Mouse (Mus musculus): ENCODE measurements around the gene Ccdc155. TPM values are rescaled to one million over a fixed set of nuclear protein-coding genes. Genes with fewer than 3 reads are reported as not detected.
A peak's percentile ranks its signal among the peaks of the same experiment; 100 is the strongest.

Ccdc155 gene
- total RNA-seq (2014; rRNA removed) (not detected in 2 replicates), polyA plus RNA-seq (2012; rRNA removed) (not detected in 2 replicates)

GRCm38 (mm10) chr7:45204380-45205143 lies at the start of gene Ccdc155:
Ccdc155 (minus strand) TSS chr7:45204892.
- Histone ChIP-seq H3K27ac (replicated peaks; ENCODE audit: insufficient read depth, low read depth, low read length) (no peak within 1 kb of the TSS), H3K79me2 (ENCODE audit: control insufficient read depth, insufficient read depth, low read length) (no peaks in the 10 kb centered on the region), H3K9ac (ENCODE audit: low read depth, low read length) (no peak within 1 kb of the TSS), H3K4me1 (ENCODE audit: control insufficient read depth, insufficient read depth, low read length) (no peaks in the 10 kb centered on the region), H3K36me3 (ENCODE audit: control insufficient read depth, insufficient read depth, low read length) (no peaks in the 10 kb centered on the region), H3K27me3 (ENCODE audit: control insufficient read depth, insufficient read depth, low read length) (no peaks in the 10 kb centered on the region), H3K4me3 (ENCODE audit: insufficient read depth, low read depth, low read length) (peak within 1 kb of the TSS; percentile 22; the same call in 1 of the 2 replicates)
- 10% methylated on average over 44 of the region's 44 CpGs for WGBS
- DNase-seq (ENCODE audit: extremely low read depth, low read depth, low spot score): peak; percentile 61
- TF ChIP-seq CTCF (IDR thresholded peaks at IDR 0.05; ENCODE audit: low read depth, low read length) (no peak), POLR2A (IDR thresholded peaks at IDR 0.05; ENCODE audit: extremely low read depth, insufficient read depth, low read length) (no peak)

GRCm38 (mm10) chr7:45253806-45254205 lies 49.1 kb upstream of the Ccdc155 start:
- Histone ChIP-seq H3K79me2 (ENCODE audit: control insufficient read depth, insufficient read depth, low read length) (no peaks in the 10 kb centered on the region), H3K9ac (ENCODE audit: low read depth, low read length) (no peak overlapping the region), H3K4me1 (ENCODE audit: control insufficient read depth, insufficient read depth, low read length) (no peaks in the 10 kb centered on the region), H3K27ac (replicated peaks; ENCODE audit: insufficient read depth, low read depth, low read length) (no peak overlapping the region), H3K27me3 (ENCODE audit: control insufficient read depth, insufficient read depth, low read length) (no peaks in the 10 kb centered on the region), H3K4me3 (ENCODE audit: insufficient read depth, low read depth, low read length) (no peak overlapping the region), H3K36me3 (ENCODE audit: control insufficient read depth, insufficient read depth, low read length) (no peaks in the 10 kb centered on the region)
- TF ChIP-seq CTCF (IDR thresholded peaks at IDR 0.05; ENCODE audit: low read depth, low read length) (no peak), POLR2A (IDR thresholded peaks at IDR 0.05; ENCODE audit: extremely low read depth, insufficient read depth, low read length) (no peak)
- 90% methylated on average over 8 of the region's 8 CpGs for WGBS
- no peak for DNase-seq (ENCODE audit: extremely low read depth, low read depth, low spot score)

GRCm38 (mm10) chr7:45247666-45248065 lies 43.0 kb upstream of the Ccdc155 start:
- H3K27me3 ChIP-seq (ENCODE audit: control insufficient read depth, insufficient read depth, low read length): no peaks in the 10 kb centered on the region
- H3K27ac ChIP-seq (replicated peaks; ENCODE audit: insufficient read depth, low read depth, low read length): no peak overlapping the region
- TF ChIP-seq POLR2A (IDR thresholded peaks at IDR 0.05; ENCODE audit: extremely low read depth, insufficient read depth, low read length): no peak
- TF ChIP-seq CTCF (IDR thresholded peaks at IDR 0.05; ENCODE audit: low read depth, low read length): no peak
- WGBS: 34% methylated on average over 3 of the region's 3 CpGs
- H3K36me3 ChIP-seq (ENCODE audit: control insufficient read depth, insufficient read depth, low read length): no peaks in the 10 kb centered on the region
- DNase-seq (ENCODE audit: extremely low read depth, low read depth, low spot score): peak; percentile 71
- H3K4me3 ChIP-seq (ENCODE audit: insufficient read depth, low read depth, low read length): no peak overlapping the region
- H3K4me1 ChIP-seq (ENCODE audit: control insufficient read depth, insufficient read depth, low read length): no peaks in the 10 kb centered on the region
- H3K9ac ChIP-seq (ENCODE audit: low read depth, low read length): no peak overlapping the region
- H3K79me2 ChIP-seq (ENCODE audit: control insufficient read depth, insufficient read depth, low read length): no peaks in the 10 kb centered on the region

GRCm38 (mm10) chr7:45241389-45241749 lies 36.7 kb upstream of the Ccdc155 start:
- no peaks in the 10 kb centered on the region for H3K36me3 ChIP-seq (ENCODE audit: control insufficient read depth, insufficient read depth, low read length)
- H3K4me3 ChIP-seq (ENCODE audit: insufficient read depth, low read depth, low read length): no peak overlapping the region
- no peak overlapping the region for H3K9ac ChIP-seq (ENCODE audit: low read depth, low read length)
- WGBS: 89% methylated on average over 6 of the region's 6 CpGs
- H3K4me1 ChIP-seq (ENCODE audit: control insufficient read depth, insufficient read depth, low read length): no peaks in the 10 kb centered on the region
- no peak for TF ChIP-seq CTCF (IDR thresholded peaks at IDR 0.05; ENCODE audit: low read depth, low read length)
- no peaks in the 10 kb centered on the region for H3K27me3 ChIP-seq (ENCODE audit: control insufficient read depth, insufficient read depth, low read length)
- H3K79me2 ChIP-seq (ENCODE audit: control insufficient read depth, insufficient read depth, low read length): no peaks in the 10 kb centered on the region
- no peak overlapping the region for H3K27ac ChIP-seq (replicated peaks; ENCODE audit: insufficient read depth, low read depth, low read length)
- DNase-seq (ENCODE audit: extremely low read depth, low read depth, low spot score): peak; percentile 27

- no peaks in the 10 kb centered on the region for H3K4me1 ChIP-seq (ENCODE audit: control insufficient read depth, insufficient read depth, low read length)
- no peak within 1 kb of the TSS for H3K9ac ChIP-seq (ENCODE audit: low read depth, low read length)
- no peaks in the 10 kb centered on the region for H3K36me3 ChIP-seq (ENCODE audit: control insufficient read depth, insufficient read depth, low read length)
- H3K4me3 ChIP-seq (ENCODE audit: insufficient read depth, low read depth, low read length): no peak within 1 kb of the TSS; the same call in 1 of the 2 replicates
- 38% methylated on average over 53 of the region's 53 CpGs for WGBS
- no peak within 1 kb of the TSS for H3K27ac ChIP-seq (replicated peaks; ENCODE audit: insufficient read depth, low read depth, low read length)
- no peaks in the 10 kb centered on the region for H3K79me2 ChIP-seq (ENCODE audit: control insufficient read depth, insufficient read depth, low read length)
- no peaks in the 10 kb centered on the region for H3K27me3 ChIP-seq (ENCODE audit: control insufficient read depth, insufficient read depth, low read length)
- TF ChIP-seq CTCF (IDR thresholded peaks at IDR 0.05; ENCODE audit: low read depth, low read length) (no peak), POLR2A (IDR thresholded peaks at IDR 0.05; ENCODE audit: extremely low read depth, insufficient read depth, low read length) (no peak)
- no peak for DNase-seq (ENCODE audit: extremely low read depth, low read depth, low spot score)
These were observed 36.1 kb upstream of the Ccdc155 start, which contains the start of gene Slc6a16 for GRCm38 (mm10) chr7:45240633-45241388. Slc6a16 (plus strand) TSS chr7:45241085.
